Mouse (Mus musculus): Measurements from ENCODE around the gene Cltb.

- TF ChIP-seq CTCF (IDR thresholded peaks at IDR 0.05; ENCODE audit: low read depth) (no peak), EP300 (IDR thresholded peaks at IDR 0.05; ENCODE audit: low read depth) (no peak)
These were observed 40.4 kb downstream of the Cltb start for GRCm38 (mm10) chr13:54570736-54571135.

Measured in liver, postnatal 0 days (tissue).